Mouse (Mus musculus): ENCODE results near the gene Hoxd3.

DNA sequence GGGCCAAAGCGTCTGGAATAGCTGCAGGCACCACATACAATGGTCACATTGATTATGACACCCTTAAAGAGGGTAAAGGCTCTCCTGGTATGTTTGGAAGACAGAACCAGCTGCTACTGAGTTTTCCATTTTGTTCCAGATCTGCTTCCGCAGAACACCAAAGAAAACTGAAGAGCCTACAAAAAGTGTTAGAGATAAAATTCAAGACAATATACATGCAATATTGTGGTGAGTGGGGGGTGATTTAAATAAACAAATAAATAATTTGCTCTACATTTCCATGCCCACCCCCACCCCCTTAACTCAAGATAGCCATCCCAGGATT, 27.7 kb downstream of the Hoxd3 start:
- TF ChIP-seq GATA1 (IDR thresholded peaks at IDR 0.05; ENCODE audit: low read length) (no peak), TAL1 (IDR thresholded peaks at IDR 0.05; ENCODE audit: low read length) (no peak)

Data from erythroblast, embryonic 14.5 days (primary cell).